Mouse (Mus musculus) intestine, postnatal 0 days (tissue): ENCODE data around the gene Phf14. TPM values are rescaled to one million over a fixed set of nuclear protein-coding genes. Genes with fewer than 3 reads are reported as not detected.

ENCODE experiments used
- ATAC-seq: fragments of 200-750 bp; cut with Nextera tagmentation; 2 replicates; pipeline ENCODE4 v1.8.0; 2017; ENCODE audit warnings: mild to moderate bottlenecking, moderate TSS enrichment, moderate library complexity
- H3K27ac ChIP-seq: fragments of 300-500 bp; sonication (generic); 2 replicates; pipeline ENCODE4 v1.5.1; 2014; ENCODE audit warnings: mild to moderate bottlenecking, low read depth, low read length, moderate library complexity
- H3K27me3 ChIP-seq: fragments of 300-500 bp; sonication (generic); replicated peaks from 2 replicates; pipeline ENCODE4 v1.6.1; 2014; ENCODE audit warnings: low read length, mixed read lengths; ENCODE audit not compliant: control insufficient read depth, insufficient read depth
- H3K36me3 ChIP-seq: fragments of 300-500 bp; sonication (generic); 2 replicates; pipeline ENCODE4 v1.6.1; 2014; ENCODE audit warnings: mild to moderate bottlenecking, moderate library complexity; ENCODE audit not compliant: control insufficient read depth, insufficient read depth
- H3K4me1 ChIP-seq: fragments of 300-500 bp; sonication (generic); replicated peaks from 2 replicates; pipeline ENCODE4 v1.6.1; 2014; ENCODE audit warnings: antibody characterized with exemption, low read length, mixed read lengths; ENCODE audit not compliant: control insufficient read depth, insufficient read depth
- H3K4me2 ChIP-seq: fragments of 300-500 bp; sonication (generic); replicated peaks from 2 replicates; pipeline ENCODE4 v1.6.1; 2014; ENCODE audit warnings: low read depth, mild to moderate bottlenecking, moderate library complexity
- H3K4me3 ChIP-seq: fragments of 300-500 bp; sonication (generic); 2 replicates; pipeline ENCODE4 v1.5.1; 2014; ENCODE audit warnings: low read depth, low read length
- H3K9ac ChIP-seq: fragments of 300-500 bp; sonication (generic); 2 replicates; pipeline ENCODE4 v1.6.1; 2014; ENCODE audit warnings: mild to moderate bottlenecking, low read depth, low read length
- H3K9me3 ChIP-seq: fragments of 300-500 bp; sonication (generic); 2 replicates; pipeline ENCODE4 v1.6.1; 2016; ENCODE audit warnings: mixed run types; ENCODE audit not compliant: control insufficient read depth
- CTCF ChIP-seq: sonication (generic); IDR thresholded peaks from 2 replicates; pipeline ENCODE4 v1.5.1; 2016; ENCODE audit warnings: low read depth, mild to moderate bottlenecking, control low read depth, antibody characterized with exemption, moderate library complexity
- WGBS: fragments of 180-500 bp; shearing (Covaris S2); extraction: QIAGEN DNeasy Blood & Tissue Kit; methylation state at CpG from one replicate; pipeline ENCODE4 v1.1.7; 2014; 5-methylcytosine and 5-hydroxymethylcytosine counted together
- polyA plus RNA-seq: library from polyadenylated mRNA; unstranded; fragments of >200 nt; fragmentation: Nextera tagmentation; extraction: Ambion mirVana; gene quantifications from 2 replicates; pipeline ENCODE4 v1.2.1, GENCODE M21; 2015

The Phf14 gene
- polyA plus RNA-seq, 1 experiment from 2014 or later: 43.0 TPM

DNA sequence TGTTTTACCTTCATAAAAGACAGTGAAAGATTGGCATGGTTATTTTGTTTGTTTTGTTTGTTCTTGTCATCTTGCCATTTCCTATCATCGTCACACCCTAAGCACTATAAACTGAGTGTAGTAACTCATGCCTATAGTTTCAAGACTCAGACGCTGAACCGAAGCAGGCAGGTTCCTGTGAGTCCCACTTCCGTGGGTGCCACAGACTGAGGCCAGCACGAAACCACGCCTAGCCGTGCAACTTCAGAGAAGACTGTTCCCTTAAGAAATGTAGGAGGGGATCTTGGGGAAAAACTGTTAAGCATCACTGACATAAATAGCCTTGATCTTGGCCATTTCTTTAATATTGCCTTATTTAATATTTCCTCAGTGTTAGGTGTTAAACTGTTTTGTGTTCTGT lies 152.4 kb downstream of the Phf14 start:
- Histone ChIP-seq H3K4me1 (no peaks in the 10 kb centered on the region), H3K27me3 (no peaks in the 10 kb centered on the region), H3K36me3 (no peaks in the 10 kb centered on the region), H3K4me3 (no peak overlapping the region), H3K9me3 (no peaks in the 10 kb centered on the region), H3K4me2 (no peak overlapping the region), H3K27ac (no peak overlapping the region), H3K9ac (no peak overlapping the region)
- whole genome bisulfite sequencing: 70% methylated on average over 7 of the region's 7 CpGs
- ATAC-seq: peak; percentile 45; the same call in 1 of the 2 replicates
- TF ChIP-seq CTCF: no peak

DNA sequence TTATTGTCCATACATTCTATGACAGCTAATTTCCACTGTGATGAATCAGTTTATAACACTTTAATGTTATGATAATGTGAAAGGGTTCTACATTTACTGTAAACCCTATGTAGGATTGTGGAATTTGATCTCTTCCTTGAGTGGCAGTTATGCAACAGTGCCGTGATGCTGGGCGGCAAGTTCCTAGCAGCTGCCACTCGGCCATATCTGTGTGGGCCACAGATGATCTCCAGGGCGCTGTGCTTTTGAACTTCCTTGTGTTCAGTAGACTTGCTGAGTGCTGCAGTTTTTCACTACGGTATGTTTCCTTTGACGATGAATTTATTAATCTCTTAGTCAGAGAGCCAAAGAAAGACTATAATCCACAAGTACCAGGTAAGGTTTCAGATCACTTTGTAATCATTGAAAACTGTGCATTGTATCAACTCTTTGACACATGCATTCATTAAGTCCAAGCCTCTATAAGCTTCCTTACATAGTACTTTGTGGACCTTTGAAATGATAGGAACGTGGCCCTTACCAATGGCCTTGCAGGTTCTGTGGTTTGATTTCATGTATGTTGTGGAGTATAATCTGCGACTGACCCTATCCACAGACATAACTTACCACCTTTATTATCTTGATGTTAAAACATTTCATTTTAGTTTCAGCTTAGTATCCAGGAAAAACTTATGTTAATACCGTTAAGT lies 153.0 kb downstream of the Phf14 start:
- Histone ChIP-seq H3K4me2 (no peak overlapping the region), H3K4me1 (no peaks in the 10 kb centered on the region), H3K9me3 (no peaks in the 10 kb centered on the region), H3K9ac (no peak overlapping the region), H3K36me3 (no peaks in the 10 kb centered on the region), H3K4me3 (no peak overlapping the region), H3K27ac (peak overlapping the region; percentile 41), H3K27me3 (no peaks in the 10 kb centered on the region)
- WGBS: 54% methylated on average over 9 of the region's 9 CpGs
- peak; percentile 100 for ATAC-seq
- TF ChIP-seq CTCF: no peak

DNA sequence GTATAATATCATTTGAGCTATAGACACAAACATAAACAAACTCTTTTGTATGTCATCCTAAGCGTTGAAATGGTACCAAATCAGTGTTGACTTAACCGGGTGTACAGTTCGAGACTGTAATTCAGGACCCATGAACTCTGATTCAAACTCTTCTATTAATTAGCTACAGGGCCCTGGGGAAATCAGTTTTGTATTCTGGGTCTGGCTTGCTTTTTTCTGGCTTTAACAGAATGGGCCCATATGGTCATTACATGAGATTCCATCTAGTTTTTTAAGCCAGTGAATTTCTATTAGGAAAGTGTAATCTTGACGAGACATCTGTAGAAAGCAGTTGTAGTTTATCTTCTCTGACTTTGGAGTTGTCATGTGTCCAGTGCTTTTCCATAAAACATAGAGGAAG lies 160.3 kb downstream of the Phf14 start:
- 86% methylated on average over 4 of the region's 4 CpGs for WGBS
- Histone ChIP-seq H3K27ac (no peak overlapping the region), H3K4me2 (no peak overlapping the region), H3K9ac (no peak overlapping the region), H3K9me3 (no peaks in the 10 kb centered on the region), H3K36me3 (no peaks in the 10 kb centered on the region), H3K4me1 (no peaks in the 10 kb centered on the region), H3K27me3 (no peaks in the 10 kb centered on the region), H3K4me3 (no peak overlapping the region)
- no peak for TF ChIP-seq CTCF
- ATAC-seq: no peak

DNA sequence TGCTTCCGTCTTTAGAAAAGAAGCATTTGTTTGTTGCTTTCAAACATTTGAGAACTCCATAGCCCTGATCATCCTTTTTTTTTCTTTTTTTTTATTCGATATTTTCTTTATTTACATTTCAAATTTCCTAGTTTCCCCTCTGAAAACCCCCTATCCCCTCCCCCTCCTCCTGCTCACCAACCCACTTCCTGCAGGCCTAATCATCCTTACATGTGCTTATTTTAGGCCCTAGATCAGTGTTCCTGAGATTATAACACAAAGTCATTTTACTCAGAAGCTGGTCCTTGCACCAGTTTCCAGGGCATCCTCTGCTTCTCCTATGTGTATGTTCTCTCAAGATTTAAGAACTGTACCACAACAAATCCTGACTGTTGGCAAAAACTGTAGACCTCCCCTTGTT lies 161.7 kb downstream of the Phf14 start:
- Histone ChIP-seq H3K9me3 (no peaks in the 10 kb centered on the region), H3K27ac (no peak overlapping the region), H3K9ac (no peak overlapping the region), H3K27me3 (no peaks in the 10 kb centered on the region), H3K36me3 (no peaks in the 10 kb centered on the region), H3K4me2 (no peak overlapping the region), H3K4me1 (no peaks in the 10 kb centered on the region), H3K4me3 (no peak overlapping the region)
- no peak for TF ChIP-seq CTCF
- ATAC-seq: no peak
- WGBS: 75% methylated on average over 2 of the region's 2 CpGs

DNA sequence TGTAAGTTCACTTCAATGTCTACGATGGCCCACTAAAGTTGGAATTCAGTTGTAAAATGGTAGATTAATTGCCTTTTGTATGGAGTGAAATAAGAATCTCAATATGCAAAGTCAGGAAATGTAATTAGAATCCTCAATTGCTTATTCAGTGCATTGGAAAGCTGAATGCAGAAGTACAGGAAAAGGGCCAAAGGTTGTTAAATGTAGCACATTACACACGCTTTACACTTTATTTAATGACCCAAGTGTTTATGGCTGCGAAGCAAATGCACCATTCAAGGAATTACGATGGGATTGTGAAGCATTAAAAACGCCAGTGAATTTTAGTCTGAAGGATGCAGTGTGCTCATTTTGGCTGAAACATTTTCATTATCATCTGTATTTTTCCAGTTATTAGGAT lies 167.0 kb downstream of the Phf14 start:
- no peak for ATAC-seq
- H3K27me3 ChIP-seq: no peaks in the 10 kb centered on the region

DNA sequence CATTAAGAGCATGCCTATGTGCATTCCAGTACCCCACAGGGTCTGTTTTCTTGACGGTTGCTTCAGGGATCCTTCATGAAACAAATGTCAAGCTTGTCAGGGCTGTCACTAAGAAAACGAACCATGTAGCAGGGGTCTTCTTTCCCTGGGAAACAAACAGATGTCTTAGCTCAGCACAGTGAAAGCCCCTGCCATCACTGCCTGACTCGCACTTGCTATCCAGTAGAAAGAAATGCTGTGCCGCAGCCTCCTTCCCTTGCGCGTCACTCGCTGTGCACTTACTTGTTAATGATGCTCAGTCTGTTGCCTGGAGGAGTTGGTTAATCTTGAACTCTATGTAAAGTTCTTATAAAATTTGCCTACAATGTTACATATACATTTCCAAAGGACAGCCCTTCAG lies 169.7 kb downstream of the Phf14 start:
- Histone ChIP-seq H3K27me3 (no peaks in the 10 kb centered on the region), H3K4me2 (no peak overlapping the region), H3K9ac (no peak overlapping the region), H3K9me3 (no peaks in the 10 kb centered on the region), H3K36me3 (no peaks in the 10 kb centered on the region), H3K4me1 (no peaks in the 10 kb centered on the region), H3K27ac (no peak overlapping the region), H3K4me3 (no peak overlapping the region)
- WGBS: 81% methylated on average over 7 of the region's 7 CpGs
- ATAC-seq: no peak
- TF ChIP-seq CTCF: no peak

More for the DNA sequence above, 167.0 kb downstream of the Phf14 start:
- 67% methylated on average over 5 of the region's 5 CpGs for WGBS
- Histone ChIP-seq H3K27ac (no peak overlapping the region), H3K9ac (no peak overlapping the region), H3K4me3 (no peak overlapping the region), H3K4me2 (no peak overlapping the region), H3K36me3 (no peaks in the 10 kb centered on the region), H3K4me1 (no peaks in the 10 kb centered on the region), H3K9me3 (no peaks in the 10 kb centered on the region)
- TF ChIP-seq CTCF: no peak
